Mouse (Mus musculus) cerebellum, adult 2 months (tissue): Measurements from ENCODE around the gene Syt5. TPM values are rescaled to one million over a fixed set of nuclear protein-coding genes. Genes with fewer than 3 reads are reported as not detected.

Source experiments
- DNase-seq, 2 experiments: peaks; one replicate each; pipeline ENCODE4 v3.0.0; 2021
- H3K27ac ChIP-seq: fragments of 200-500 bp; 2 replicates; pipeline ENCODE4 v1.5.1; 2012; ENCODE audit warnings: low read length, control low read depth, inconsistent platforms; ENCODE audit not compliant: insufficient read depth
- H3K27me3 ChIP-seq: fragments of 200-500 bp; 2 replicates; pipeline ENCODE4 v1.6.1; 2012; ENCODE audit warnings: inconsistent platforms, mild to moderate bottlenecking, low read length, moderate library complexity; ENCODE audit not compliant: control insufficient read depth, insufficient read depth
- H3K4me1 ChIP-seq: fragments of 200-500 bp; 2 replicates; pipeline ENCODE4 v1.6.1; 2011; ENCODE audit warnings: low read length; ENCODE audit not compliant: control insufficient read depth, insufficient read depth
- H3K4me3 ChIP-seq: fragments of 200-500 bp; replicated peaks from 2 replicates; pipeline ENCODE3; 2011; ENCODE audit warnings: mild to moderate bottlenecking, low read depth, low read length, control low read depth; ENCODE audit not compliant: insufficient read depth
- CTCF ChIP-seq: fragments of 200-500 bp; IDR thresholded peaks from 2 replicates; pipeline ENCODE4 v1.5.1; 2011; ENCODE audit warnings: low read depth, mild to moderate bottlenecking, control low read depth, low read length, moderate library complexity, borderline replicate concordance; ENCODE audit not compliant: insufficient read depth
- POLR2A ChIP-seq: fragments of 200-500 bp; IDR thresholded peaks from 2 replicates; pipeline ENCODE4 v1.6.1; 2011; ENCODE audit warnings: low read length, control low read depth, borderline replicate concordance; ENCODE audit not compliant: insufficient read depth
- WGBS: fragments of 180-500 bp; shearing (Covaris S2); methylation state at CpG from one replicate; pipeline ENCODE4 v1.1.7; 2018; 5-methylcytosine and 5-hydroxymethylcytosine counted together
- polyA plus RNA-seq: library from polyadenylated mRNA; depleted of rRNA; stranded (reverse); fragments of >200 nt; gene quantifications from 2 replicates; pipeline ENCODE4 v1.2.3, GENCODE M21; 2012

Syt5 gene
- polyA plus RNA-seq, 1 experiment: 16.9 TPM

GRCm38 (mm10) chr7:4516332-4517050, 30.9 kb downstream of the Syt5 start, which contains the start of gene Tnnt1:
TSS of gene Tnnt1 (minus strand) at chr7:4516382.
- TF ChIP-seq CTCF (no peak), POLR2A (no peak)
- H3K27ac ChIP-seq: no peak within 1 kb of the TSS
- 28% methylated on average over 4 of the region's 4 CpGs for WGBS

DNA sequence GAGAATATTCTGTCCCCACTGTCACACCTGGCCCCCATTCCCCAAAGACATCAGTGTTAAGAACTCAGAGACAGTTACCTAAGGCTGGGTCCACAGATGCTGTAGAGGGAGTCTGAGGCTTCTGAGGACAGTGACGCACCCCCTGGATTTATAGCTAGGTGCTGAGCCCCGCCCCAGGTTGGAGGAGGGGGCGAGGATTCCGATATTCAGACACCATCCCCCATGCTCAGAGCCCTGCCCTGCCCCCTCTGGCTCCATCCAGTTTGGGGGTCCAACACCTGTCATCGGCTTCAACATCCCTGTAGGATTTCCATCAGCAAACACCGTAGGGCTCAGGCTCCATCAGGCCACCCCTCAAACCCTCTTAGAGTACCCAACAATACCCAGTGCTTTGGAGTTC, 31.5 kb downstream of the Syt5 start:
- Histone ChIP-seq H3K4me3 (no peak overlapping the region), H3K27me3 (no peaks in the 10 kb centered on the region), H3K4me1 (no peaks in the 10 kb centered on the region), H3K27ac (no peak overlapping the region)
- DNase-seq: no peak
- TF ChIP-seq CTCF (no peak), POLR2A (no peak)
- 59% methylated on average over 6 of the region's 6 CpGs for WGBS

More at GRCm38 (mm10) chr7:4516332-4517050, 30.9 kb downstream of the Syt5 start, which contains the start of gene Tnnt1:
- no peak within 1 kb of the TSS for H3K4me3 ChIP-seq
- no peaks in the 10 kb centered on the region for H3K4me1 ChIP-seq
- H3K27me3 ChIP-seq: no peaks in the 10 kb centered on the region
- DNase-seq: no peak

DNA sequence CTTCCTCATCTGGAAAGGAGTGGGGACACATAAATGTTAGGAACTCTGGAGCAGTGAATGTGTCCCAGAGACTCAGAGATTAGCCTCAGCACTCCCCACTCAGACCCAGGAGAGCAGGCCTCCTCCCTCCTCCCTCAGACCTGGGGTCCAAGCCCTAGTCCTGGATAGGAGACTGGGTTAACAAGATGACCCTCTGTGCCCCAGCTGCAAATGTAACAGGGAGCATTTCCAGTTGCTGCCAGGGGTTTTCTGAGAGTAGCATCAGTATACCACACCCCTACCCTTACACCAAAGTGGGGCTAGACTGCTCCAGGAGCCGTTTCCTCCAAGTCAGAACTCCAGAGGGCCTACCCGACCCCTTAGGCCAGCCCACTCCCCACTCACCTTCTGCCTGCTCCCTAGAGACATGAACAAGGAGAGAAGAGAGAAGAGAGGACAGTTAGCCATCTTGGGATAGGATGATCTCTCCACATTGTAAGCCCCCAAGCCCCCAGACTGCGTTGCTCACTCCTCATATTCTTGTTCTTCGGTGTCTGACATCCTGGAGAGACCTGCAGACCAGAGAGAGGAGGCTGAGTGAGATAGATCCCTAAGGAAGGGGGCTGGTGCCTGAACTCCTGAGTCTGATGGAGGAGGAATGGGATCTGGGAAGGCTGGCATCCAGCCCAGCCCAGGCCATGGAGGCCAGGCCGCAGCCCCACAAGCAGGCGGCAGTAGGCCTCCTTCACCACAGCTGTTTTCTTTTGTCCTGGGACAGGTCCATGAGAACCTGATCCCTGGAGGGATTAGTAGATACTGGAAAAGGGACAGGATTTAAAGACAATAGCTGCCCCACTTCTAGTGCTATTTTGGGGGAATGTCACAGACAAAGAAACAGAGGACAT, 33.3 kb downstream of the Syt5 start:
- no peaks in the 10 kb centered on the region for H3K27me3 ChIP-seq
- 60% methylated on average over 6 of the region's 6 CpGs for WGBS
- no peak for TF ChIP-seq POLR2A
- no peak for TF ChIP-seq CTCF
- no peak for DNase-seq
- H3K4me3 ChIP-seq: no peak overlapping the region
- no peak overlapping the region for H3K27ac ChIP-seq
- no peaks in the 10 kb centered on the region for H3K4me1 ChIP-seq

DNA sequence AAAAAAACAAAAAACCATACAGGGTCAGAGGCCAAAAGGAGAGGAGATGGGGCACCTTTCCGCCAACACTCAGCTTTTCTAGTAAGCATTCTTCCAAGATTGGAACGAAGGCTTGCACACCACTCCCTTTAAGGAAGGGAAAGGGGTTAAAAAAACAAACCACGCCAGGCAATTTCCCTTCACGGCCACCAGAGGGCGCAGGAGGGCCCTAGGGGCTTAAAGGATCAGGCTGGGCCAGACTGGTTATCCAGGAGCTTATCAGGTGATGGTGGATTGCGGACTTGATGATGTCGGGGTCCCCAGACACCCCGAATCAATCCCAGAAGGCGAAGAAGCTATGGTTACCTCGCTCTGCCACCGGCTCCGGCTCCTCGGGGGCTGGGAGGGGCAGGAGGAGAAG, 34.1 kb downstream of the Syt5 start:
- 29% methylated on average over 13 of the region's 13 CpGs for WGBS
- DNase-seq: no peak
- no peak overlapping the region for H3K4me3 ChIP-seq
- no peaks in the 10 kb centered on the region for H3K4me1 ChIP-seq
- TF ChIP-seq CTCF (peak; percentile 64), POLR2A (no peak)
- H3K27me3 ChIP-seq: no peaks in the 10 kb centered on the region
- no peak overlapping the region for H3K27ac ChIP-seq

GRCm38 (mm10) chr7:4511489-4512224, 35.7 kb downstream of the Syt5 start:
- Histone ChIP-seq H3K27me3 (no peaks in the 10 kb centered on the region), H3K27ac (no peak overlapping the region), H3K4me3 (no peak overlapping the region), H3K4me1 (no peaks in the 10 kb centered on the region)
- DNase-seq: no peak
- no peak for TF ChIP-seq POLR2A
- no peak for TF ChIP-seq CTCF
- 56% methylated on average over 8 of the region's 8 CpGs for WGBS

DNA sequence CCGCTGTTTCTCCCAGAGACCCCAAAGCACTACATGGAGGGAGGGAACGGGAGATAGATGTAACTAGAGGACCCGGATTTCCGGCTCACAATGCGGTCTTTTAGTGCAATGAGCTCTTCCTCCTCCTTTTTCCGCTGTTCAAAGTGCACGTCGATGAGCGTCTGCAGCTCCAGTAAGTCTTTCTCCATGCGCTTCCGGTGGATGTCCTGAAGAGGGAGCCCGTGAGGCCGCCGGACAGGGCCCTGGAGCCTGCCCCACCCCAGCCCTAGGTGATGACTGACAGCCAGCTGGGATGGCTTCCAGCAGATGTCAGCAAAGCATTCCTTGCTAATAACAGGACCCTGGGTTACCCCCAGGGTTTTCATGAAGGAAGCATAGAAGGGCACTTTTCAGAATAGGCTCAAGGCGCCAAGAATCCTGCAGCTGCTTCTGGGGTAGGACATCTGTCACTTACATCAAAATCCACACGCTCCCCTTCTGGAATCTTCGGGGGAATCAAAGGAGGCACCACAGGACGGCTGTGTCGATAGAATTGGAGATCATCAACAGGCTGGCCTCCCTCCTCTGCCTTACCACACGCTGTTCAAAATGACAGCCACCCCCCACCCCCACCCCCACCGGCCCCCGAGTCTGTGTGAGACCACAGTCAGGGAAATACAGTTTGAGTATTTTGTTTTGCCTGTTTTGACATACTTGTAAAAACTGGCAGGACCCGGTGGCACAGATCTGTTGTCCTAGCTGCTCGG, 37.3 kb downstream of the Syt5 start:
- H3K27ac ChIP-seq: no peak overlapping the region
- H3K4me3 ChIP-seq: no peak overlapping the region
- no peaks in the 10 kb centered on the region for H3K4me1 ChIP-seq
- TF ChIP-seq CTCF (peak; percentile 64), POLR2A (no peak)
- H3K27me3 ChIP-seq: no peaks in the 10 kb centered on the region
- DNase-seq: peak; percentile 47 to 56
- 7% methylated on average over 24 of the region's 24 CpGs for WGBS

GRCm38 (mm10) chr7:4508739-4509116, 38.6 kb downstream of the Syt5 start:
- WGBS: 78% methylated on average over 8 of the region's 8 CpGs
- Histone ChIP-seq H3K27ac (no peak overlapping the region), H3K4me3 (no peak overlapping the region), H3K4me1 (no peaks in the 10 kb centered on the region), H3K27me3 (no peaks in the 10 kb centered on the region)
- DNase-seq: no peak
- TF ChIP-seq POLR2A (no peak), CTCF (no peak)
